Comparison of ENCODE assay signal across 20 mouse cellular contexts in genomic region chr13:96956466-96956865, GRCm38 (mm10). TPM values are rescaled to one million over a fixed set of nuclear protein-coding genes. Genes with fewer than 3 reads are reported as not detected.
DNase-seq lines count a peak whose midpoint lies in the region; ATAC-seq lines count a peak whose summit lies in the region.
"Had no signal": no experiment of that assay in that cellular context is flagged by ENCODE, and none has a peak within 500 bp of the region (broad histone marks: within the 10 kb centered on the region; RNA-seq: fewer than 3 reads in every experiment).

No protein-coding gene starts in this region.

- 92% methylated on average over 6 of the region's 6 CpGs for WGBS in embryonic facial prominence, embryonic 10.5 days
- 87% methylated on average over 6 of the region's 6 CpGs for WGBS in forebrain, embryonic 11.5 days

- H3K9ac ChIP-seq in forebrain, embryonic 11.5 days (ENCODE audit: low read length), result no peak overlapping the region
- H3K9ac ChIP-seq: liver, postnatal 0 days had no signal

- H3K9me3 ChIP-seq in embryonic facial prominence, embryonic 10.5 days, result no peaks in the 10 kb centered on the region
- no peaks in the 10 kb centered on the region for H3K9me3 ChIP-seq in forebrain, embryonic 11.5 days (ENCODE audit: control insufficient read depth, low read length)
- H3K9me3 ChIP-seq: heart, embryonic 10.5 days had no signal

- no peak overlapping the region for H3K4me2 ChIP-seq in forebrain, embryonic 11.5 days (ENCODE audit: low read depth, low read length, severe bottlenecking)

- no peak overlapping the region for H3K4me3 ChIP-seq in embryonic facial prominence, embryonic 10.5 days
- H3K4me3 ChIP-seq in forebrain, embryonic 11.5 days (ENCODE audit: low read depth, low read length), result no peak overlapping the region
- H3K4me3 ChIP-seq: heart, embryonic 10.5 days; layer of hippocampus, adult 2 months had no signal

- H3K27ac ChIP-seq in embryonic facial prominence, embryonic 10.5 days (replicated peaks), result no peak overlapping the region
- no peak overlapping the region for H3K27ac ChIP-seq in forebrain, embryonic 11.5 days (ENCODE audit: low read depth, low read length)
- H3K27ac ChIP-seq: heart, embryonic 10.5 days; hindbrain, postnatal 0 days; layer of hippocampus, adult 2 months had no signal

- no peak for ATAC-seq in forebrain, embryonic 11.5 days (replicated peaks; ENCODE audit: low FRiP score)
- ATAC-seq: hindbrain, postnatal 0 days; liver, postnatal 0 days had no signal

- H3K27me3 ChIP-seq in embryonic facial prominence, embryonic 10.5 days (replicated peaks; ENCODE audit: low read depth, poor library complexity, severe bottlenecking), result no peaks in the 10 kb centered on the region
- no peaks in the 10 kb centered on the region for H3K27me3 ChIP-seq in forebrain, embryonic 11.5 days (ENCODE audit: control insufficient read depth, insufficient read depth, low read length)

- H3K4me1 ChIP-seq in embryonic facial prominence, embryonic 10.5 days, result no peaks in the 10 kb centered on the region
- 0 out of 2 replicates have a peak, but pooled peaks cover 2% of the 10 kb centered on the region for H3K4me1 ChIP-seq in forebrain, embryonic 11.5 days (replicated peaks; ENCODE audit: control insufficient read depth, insufficient read depth, low read length)

- peak; percentile 16 for DNase-seq in lung, postnatal 25 days (ENCODE audit: low spot score)
- no peak for DNase-seq in lung, postnatal 4 days
- peak; percentile 89 for DNase-seq in T-cell, adult 2 months (ENCODE audit: low spot score)
- peak; percentile 66 to 74 for DNase-seq in natural killer cell, adult 2 months (ENCODE audit: low spot score in 2 of 2)
- DNase-seq in thymus, postnatal 25 days, result peak; percentile 85
- DNase-seq in gastrocnemius, postnatal 4 days (ENCODE audit: low spot score in 2 of 2), result no peak
- DNase-seq in embryonic facial prominence, embryonic 10.5 days (ENCODE audit: low spot score), result no peak
- no peak for DNase-seq in forebrain, embryonic 11.5 days (ENCODE audit: low spot score)
- DNase-seq: B cell, adult 2 months; cerebellum, postnatal 14 days; gastrocnemius, postnatal 14 days; heart, postnatal 14 days; liver, postnatal 0 days; retina, postnatal 1 day had no signal

- H3K36me3 ChIP-seq in embryonic facial prominence, embryonic 10.5 days (replicated peaks), result no peaks in the 10 kb centered on the region
- H3K36me3 ChIP-seq in forebrain, embryonic 11.5 days (ENCODE audit: control insufficient read depth, insufficient read depth, low read length), result no peaks in the 10 kb centered on the region
- H3K36me3 ChIP-seq: heart, embryonic 10.5 days had no signal

RNA-seq across cellular contexts. Expression of gene Gcnt4, which starts 32.0 kb away (rescaled TPM):
- under 1 TPM; 0.29 to 0.36 TPM for total RNA-seq in gastrocnemius, postnatal 4 days (2021)
- 0.20 and 0.28 TPM in 2 replicates for polyA plus RNA-seq in embryonic facial prominence, embryonic 10.5 days (2016; fragmentation: Nextera tagmentation; extraction: Ambion mirVana)
- 0.11 and 0.13 TPM in 2 replicates for polyA plus RNA-seq in forebrain, embryonic 11.5 days (2014; fragmentation: Nextera tagmentation; extraction: Ambion mirVana)
- total RNA-seq: megakaryocyte-erythroid progenitor cell, adult 5-6 weeks; MEL; neutrophil, adult 5-6 weeks had no signal

Comparison
In these comparisons a context has a peak if more than half of its experiments do, and no peak if none do; other contexts are left out.
1. DNase-seq: peak in lung, postnatal 25 days (single experiment), T-cell, adult 2 months (single experiment), natural killer cell, adult 2 months (2 of 2) and thymus, postnatal 25 days (single experiment); none in lung, postnatal 4 days (0 of 2), gastrocnemius, postnatal 4 days (0 of 2), embryonic facial prominence, embryonic 10.5 days (single experiment) and forebrain, embryonic 11.5 days (single experiment).